Mouse (Mus musculus) frontal cortex, adult (tissue): ENCODE measurements around the gene Phf13.

ENCODE experiments used
- ATAC-seq: cut with Nextera tagmentation; 2 replicates; pipeline ENCODE4 v1.9.2; 2017; ENCODE audit warnings: mild to moderate bottlenecking, moderate library complexity, mixed read lengths; ENCODE audit not compliant: low TSS enrichment

The Phf13 gene

GRCm38 (mm10) chr4:151948497-151949471 lies 47.3 kb downstream of the Phf13 start:
- no peak for ATAC-seq

- no peak for ATAC-seq
These were observed 49.8 kb downstream of the Phf13 start for GRCm38 (mm10) chr4:151946211-151946610.
